Mouse (Mus musculus): ENCODE data around the gene Umodl1. TPM values are rescaled to one million over a fixed set of nuclear protein-coding genes. Genes with fewer than 3 reads are reported as not detected.
A peak's percentile ranks its signal among the peaks of the same experiment; 100 is the strongest.

Umodl1 gene
- polyA plus RNA-seq, 1 experiment from 2014 or later, result not detected

DNA sequence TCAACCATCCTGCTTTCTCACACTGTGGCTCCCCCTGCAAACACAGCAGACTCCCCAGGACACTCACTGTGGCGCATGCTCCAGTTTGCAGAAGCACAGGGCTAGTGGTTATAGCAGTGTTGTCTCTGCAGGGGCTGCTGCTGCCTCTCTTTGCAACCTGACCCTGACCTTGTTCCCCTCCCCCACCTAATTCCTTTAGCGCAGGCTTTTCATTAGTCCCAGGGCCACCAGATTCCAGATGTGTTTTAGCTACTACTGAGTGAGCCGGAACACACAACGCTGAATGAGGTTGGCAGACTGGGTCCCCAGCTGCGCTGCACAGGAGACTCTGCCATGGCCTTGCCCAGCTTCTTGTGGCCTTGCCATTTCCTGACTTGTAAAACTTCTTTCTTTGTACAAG, 46.5 kb downstream of the Umodl1 start:
- no peaks in the 10 kb centered on the region for H3K4me1 ChIP-seq (replicated peaks; ENCODE audit: control insufficient read depth, insufficient read depth)
- H3K36me3 ChIP-seq (ENCODE audit: control insufficient read depth, insufficient read depth, low read length), result no peaks in the 10 kb centered on the region
- TF ChIP-seq EP300 (optimal IDR thresholded peaks at IDR 0.05), result no peak
- H3K27ac ChIP-seq (replicated peaks), result no peak overlapping the region
- no peak overlapping the region for H3K4me2 ChIP-seq (replicated peaks; ENCODE audit: low read depth)
- 35% methylated on average over 5 of the region's 5 CpGs for WGBS
- no peak overlapping the region for H3K9ac ChIP-seq (ENCODE audit: low read length)
- H3K27me3 ChIP-seq (ENCODE audit: control insufficient read depth, insufficient read depth, low read length), result no peaks in the 10 kb centered on the region
- no peaks in the 10 kb centered on the region for H3K9me3 ChIP-seq (ENCODE audit: control insufficient read depth, low read length)
- no peak overlapping the region for H3K4me3 ChIP-seq (ENCODE audit: low read depth, low read length)
- DNase-seq (ENCODE audit: low spot score) (no peak), ATAC-seq (ENCODE audit: low FRiP score, low TSS enrichment) (no peak)

DNA sequence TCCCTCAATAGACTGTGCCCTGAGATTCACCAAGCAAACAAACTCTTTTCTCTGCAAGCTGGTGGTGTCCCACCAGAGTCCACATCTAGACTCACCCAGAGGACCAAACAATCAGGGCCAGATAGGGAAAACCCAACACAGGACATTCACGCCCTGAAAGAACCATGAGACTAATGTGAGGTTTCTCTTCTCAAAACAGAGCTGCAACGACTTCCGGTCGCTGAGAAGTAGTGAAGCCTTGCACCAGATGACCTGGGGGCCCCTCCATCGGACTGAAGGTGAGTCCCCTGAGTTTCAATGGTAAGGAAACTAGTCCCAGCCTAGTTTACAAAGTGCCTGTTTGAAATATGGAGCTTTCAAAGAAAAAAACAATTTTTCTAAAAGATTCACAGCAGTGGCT, 48.2 kb downstream of the Umodl1 start:
- DNase-seq (ENCODE audit: low spot score), result no peak
- Histone ChIP-seq H3K9me3 (ENCODE audit: control insufficient read depth, low read length) (no peaks in the 10 kb centered on the region), H3K4me3 (ENCODE audit: low read depth, low read length) (no peak overlapping the region), H3K4me1 (replicated peaks; ENCODE audit: control insufficient read depth, insufficient read depth) (no peaks in the 10 kb centered on the region), H3K36me3 (ENCODE audit: control insufficient read depth, insufficient read depth, low read length) (no peaks in the 10 kb centered on the region), H3K9ac (ENCODE audit: low read length) (no peak overlapping the region), H3K27me3 (ENCODE audit: control insufficient read depth, insufficient read depth, low read length) (no peaks in the 10 kb centered on the region), H3K27ac (replicated peaks) (no peak overlapping the region), H3K4me2 (replicated peaks; ENCODE audit: low read depth) (no peak overlapping the region)
- WGBS, result 83% methylated on average over 5 of the region's 5 CpGs
- no peak for TF ChIP-seq CTCF (IDR thresholded peaks at IDR 0.05; ENCODE audit: low read depth)
- TF ChIP-seq EP300 (optimal IDR thresholded peaks at IDR 0.05), result no peak
- no peak for ATAC-seq (ENCODE audit: low FRiP score, low TSS enrichment)

GRCm38 (mm10) chr17:31005284-31005683, 50.8 kb downstream of the Umodl1 start:
- DNase-seq (ENCODE audit: low spot score), result no peak
- 82% methylated on average over 2 of the region's 2 CpGs for WGBS
- H3K4me3 ChIP-seq (ENCODE audit: low read depth, low read length), result no peak overlapping the region

DNA sequence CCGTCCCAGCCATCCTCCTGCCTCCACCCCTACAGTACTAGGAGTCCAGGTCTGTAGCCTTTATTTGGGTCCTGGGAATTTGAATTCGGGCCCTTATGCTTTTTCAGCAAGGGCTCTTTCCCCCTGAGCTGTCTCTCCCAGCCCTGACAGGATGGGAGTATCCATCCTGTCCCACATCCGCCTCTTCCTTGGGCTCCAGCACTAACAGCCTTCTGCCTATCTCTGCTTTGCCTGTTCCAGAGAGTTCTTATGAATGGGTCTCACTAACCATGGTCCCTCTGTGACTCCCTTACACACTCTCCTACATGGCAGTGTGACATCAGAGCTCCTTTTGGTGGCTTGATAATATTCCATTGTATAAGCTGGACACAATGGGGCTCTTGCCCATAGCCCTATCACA, 52.9 kb downstream of the Umodl1 start:
- ATAC-seq (ENCODE audit: low FRiP score, low TSS enrichment) (no peak), DNase-seq (ENCODE audit: low spot score) (no peak)
- no peak for TF ChIP-seq CTCF (IDR thresholded peaks at IDR 0.05; ENCODE audit: low read depth)
- TF ChIP-seq EP300 (optimal IDR thresholded peaks at IDR 0.05), result no peak
- Histone ChIP-seq H3K4me3 (ENCODE audit: low read depth, low read length) (no peak overlapping the region), H3K27me3 (ENCODE audit: control insufficient read depth, insufficient read depth, low read length) (no peaks in the 10 kb centered on the region), H3K36me3 (ENCODE audit: control insufficient read depth, insufficient read depth, low read length) (no peaks in the 10 kb centered on the region), H3K9ac (ENCODE audit: low read length) (no peak overlapping the region), H3K4me1 (replicated peaks; ENCODE audit: control insufficient read depth, insufficient read depth) (no peaks in the 10 kb centered on the region), H3K9me3 (ENCODE audit: control insufficient read depth, low read length) (no peaks in the 10 kb centered on the region), H3K4me2 (replicated peaks; ENCODE audit: low read depth) (no peak overlapping the region), H3K27ac (replicated peaks) (no peak overlapping the region)
- WGBS, result 70% methylated on average over 3 of the region's 3 CpGs

More at GRCm38 (mm10) chr17:31005284-31005683, 50.8 kb downstream of the Umodl1 start:
- Histone ChIP-seq H3K9me3 (ENCODE audit: control insufficient read depth, low read length) (no peaks in the 10 kb centered on the region), H3K27me3 (ENCODE audit: control insufficient read depth, insufficient read depth, low read length) (no peaks in the 10 kb centered on the region), H3K27ac (replicated peaks) (no peak overlapping the region), H3K36me3 (ENCODE audit: control insufficient read depth, insufficient read depth, low read length) (no peaks in the 10 kb centered on the region), H3K9ac (ENCODE audit: low read length) (no peak overlapping the region), H3K4me2 (replicated peaks; ENCODE audit: low read depth) (no peak overlapping the region), H3K4me1 (replicated peaks; ENCODE audit: control insufficient read depth, insufficient read depth) (no peaks in the 10 kb centered on the region)
- no peak for TF ChIP-seq CTCF (IDR thresholded peaks at IDR 0.05; ENCODE audit: low read depth)
- no peak for TF ChIP-seq EP300 (optimal IDR thresholded peaks at IDR 0.05)
- ATAC-seq (ENCODE audit: low FRiP score, low TSS enrichment), result no peak

GRCm38 (mm10) chr17:31008416-31008815, 54.0 kb downstream of the Umodl1 start:
- no peak for TF ChIP-seq EP300 (optimal IDR thresholded peaks at IDR 0.05)
- TF ChIP-seq CTCF (IDR thresholded peaks at IDR 0.05; ENCODE audit: low read depth), result no peak
- no peak for ATAC-seq (ENCODE audit: low FRiP score, low TSS enrichment)
- Histone ChIP-seq H3K27me3 (ENCODE audit: control insufficient read depth, insufficient read depth, low read length) (no peaks in the 10 kb centered on the region), H3K9ac (ENCODE audit: low read length) (no peak overlapping the region), H3K4me2 (replicated peaks; ENCODE audit: low read depth) (no peak overlapping the region), H3K27ac (replicated peaks) (no peak overlapping the region), H3K9me3 (ENCODE audit: control insufficient read depth, low read length) (no peaks in the 10 kb centered on the region), H3K36me3 (ENCODE audit: control insufficient read depth, insufficient read depth, low read length) (no peaks in the 10 kb centered on the region), H3K4me3 (ENCODE audit: low read depth, low read length) (no peak overlapping the region), H3K4me1 (replicated peaks; ENCODE audit: control insufficient read depth, insufficient read depth) (no peaks in the 10 kb centered on the region)
- 73% methylated on average over 7 of the region's 8 CpGs for WGBS
- DNase-seq (ENCODE audit: low spot score), result no peak

DNA sequence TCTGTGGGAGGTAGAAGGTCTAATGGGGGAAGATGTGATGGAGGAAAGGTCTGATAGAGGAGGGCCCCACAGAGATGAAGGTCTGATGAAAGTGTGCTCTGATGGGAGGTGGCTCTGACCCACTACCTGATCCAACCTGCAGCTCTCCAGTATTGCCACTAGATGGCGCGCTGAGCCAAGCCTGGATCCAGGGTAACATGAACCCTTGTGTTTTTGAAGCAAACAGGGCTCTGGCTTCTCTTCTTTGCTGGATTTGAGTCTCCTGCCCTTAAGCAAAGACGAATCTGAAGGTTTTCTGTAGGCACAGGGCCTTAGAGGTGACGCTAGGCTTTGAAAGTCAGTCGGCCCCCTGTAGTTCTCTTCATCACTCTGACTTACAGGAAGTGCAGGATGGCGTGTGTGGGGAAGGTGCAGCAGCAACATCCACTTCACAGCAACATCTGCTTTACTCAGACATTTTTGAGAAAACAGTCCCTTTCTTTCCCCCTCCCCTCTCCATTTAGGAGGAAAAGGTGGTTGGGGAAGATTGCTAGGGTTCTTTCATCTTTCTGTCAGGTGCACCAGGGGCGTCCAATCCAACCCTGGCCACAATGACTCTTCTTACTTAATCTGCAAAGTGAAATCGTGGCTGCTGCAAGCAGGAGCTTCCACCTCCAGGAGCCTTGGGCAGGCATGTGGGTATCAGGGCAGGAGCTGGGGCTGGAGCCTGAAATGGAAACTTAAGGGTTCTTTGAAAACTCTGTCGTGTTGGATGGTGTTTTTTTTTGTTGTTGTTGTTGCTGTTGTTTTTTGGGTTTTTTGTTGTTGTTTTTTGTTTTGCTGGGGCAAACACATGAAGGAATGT, 57.3 kb downstream of the Umodl1 start:
- no peak overlapping the region for H3K27ac ChIP-seq (replicated peaks)
- 28% methylated on average over 9 of the region's 9 CpGs for WGBS
- ATAC-seq (ENCODE audit: low FRiP score, low TSS enrichment), result no peak

More for the DNA sequence above, 57.3 kb downstream of the Umodl1 start:
- no peak overlapping the region for H3K4me2 ChIP-seq (replicated peaks; ENCODE audit: low read depth)
- H3K9ac ChIP-seq (ENCODE audit: low read length), result no peak overlapping the region
- H3K9me3 ChIP-seq (ENCODE audit: control insufficient read depth, low read length), result no peaks in the 10 kb centered on the region
- no peak overlapping the region for H3K4me3 ChIP-seq (ENCODE audit: low read depth, low read length)
- no peaks in the 10 kb centered on the region for H3K27me3 ChIP-seq (ENCODE audit: control insufficient read depth, insufficient read depth, low read length)
- H3K4me1 ChIP-seq (replicated peaks; ENCODE audit: control insufficient read depth, insufficient read depth), result no peaks in the 10 kb centered on the region
- H3K36me3 ChIP-seq (ENCODE audit: control insufficient read depth, insufficient read depth, low read length), result no peaks in the 10 kb centered on the region
- DNase-seq (ENCODE audit: low spot score), result peak; percentile 73
- TF ChIP-seq CTCF (IDR thresholded peaks at IDR 0.05; ENCODE audit: low read depth), result peak; percentile 99
- no peak for TF ChIP-seq EP300 (optimal IDR thresholded peaks at IDR 0.05)
